Mouse (Mus musculus) midbrain, embryonic 12.5 days (tissue): ENCODE results near the gene Noc2l. TPM values are rescaled to one million over a fixed set of nuclear protein-coding genes. Genes with fewer than 3 reads are reported as not detected.

Experiments
- ATAC-seq: fragments of 200-750 bp; cut with Nextera tagmentation; 2 replicates; pipeline ENCODE4 v1.8.0; 2017; ENCODE audit warnings: low read depth, moderate TSS enrichment, moderate library complexity; ENCODE audit not compliant: low FRiP score
- H3K27ac ChIP-seq: fragments of 300-500 bp; sonication (generic); replicated peaks from 2 replicates; pipeline ENCODE4 v1.5.1; 2016; ENCODE audit warnings: mild to moderate bottlenecking
- H3K27me3 ChIP-seq: fragments of 300-500 bp; sonication (generic); 2 replicates; pipeline ENCODE4 v1.6.1; 2016; ENCODE audit warnings: mild to moderate bottlenecking
- H3K36me3 ChIP-seq: fragments of 300-500 bp; sonication (generic); 2 replicates; pipeline ENCODE4 v1.6.1; 2016
- H3K4me1 ChIP-seq: fragments of 300-500 bp; sonication (generic); 2 replicates; pipeline ENCODE4 v1.6.1; 2016
- H3K4me2 ChIP-seq: fragments of 300-500 bp; sonication (generic); replicated peaks from 2 replicates; pipeline ENCODE4 v1.6.1; 2016; ENCODE audit warnings: mild to moderate bottlenecking, moderate library complexity
- H3K4me3 ChIP-seq: fragments of 300-500 bp; sonication (generic); 2 replicates; pipeline ENCODE4 v1.5.1; 2016; ENCODE audit warnings: mild to moderate bottlenecking
- H3K9ac ChIP-seq: fragments of 300-500 bp; sonication (generic); replicated peaks from 2 replicates; pipeline ENCODE4 v1.6.1; 2016; ENCODE audit warnings: mild to moderate bottlenecking, moderate library complexity
- H3K9me3 ChIP-seq: fragments of 300-500 bp; sonication (generic); 2 replicates; pipeline ENCODE4 v1.6.1; 2016; ENCODE audit warnings: mild to moderate bottlenecking
- WGBS: fragments of 180-500 bp; shearing (Covaris S2); methylation state at CpG from one replicate; pipeline ENCODE4 v1.1.7; 2016; 5-methylcytosine and 5-hydroxymethylcytosine counted together
- polyA plus RNA-seq: library from polyadenylated mRNA; unstranded; fragments of >200 nt; fragmentation: Nextera tagmentation; extraction: Ambion mirVana; gene quantifications from 2 replicates; pipeline ENCODE4 v1.2.1, GENCODE M21; 2016

Gene Noc2l
- polyA plus RNA-seq, 1 experiment from 2014 or later: 85.2 TPM

- Histone ChIP-seq H3K4me1 (peaks cover 38% of the 10 kb centered on the region), H3K9ac (no peak within 1 kb of the TSS), H3K27me3 (peaks cover 27% of the 10 kb centered on the region), H3K4me2 (no peak within 1 kb of the TSS), H3K9me3 (no peaks in the 10 kb centered on the region), H3K27ac (no peak within 1 kb of the TSS), H3K36me3 (no peaks in the 10 kb centered on the region), H3K4me3 (no peak within 1 kb of the TSS)
- WGBS: 70% methylated on average over 10 of the region's 10 CpGs
- no peak for ATAC-seq
Observed at GRCm38 (mm10) chr4:156200623-156201475, 35.0 kb upstream of the Noc2l start, which contains the start of gene Isg15. Isg15 (minus strand) TSS chr4:156200818.

- H3K27ac ChIP-seq: peak overlapping the region; percentile 66
Observed at GRCm38 (mm10) chr4:156202462-156202893, 33.3 kb upstream of the Noc2l start.

GRCm38 (mm10) chr4:156203001-156203412, 32.8 kb upstream of the Noc2l start, which contains the start of gene AW011738:
AW011738 (plus strand) TSS chr4:156203304.
- Histone ChIP-seq H3K9me3 (no peaks in the 10 kb centered on the region), H3K9ac (peak within 1 kb of the TSS; percentile 77), H3K27me3 (peaks cover 27% of the 10 kb centered on the region), H3K4me2 (peak within 1 kb of the TSS; percentile 93), H3K36me3 (no peaks in the 10 kb centered on the region), H3K27ac (peak within 1 kb of the TSS; percentile 76), H3K4me1 (peaks cover 34% of the 10 kb centered on the region), H3K4me3 (peak within 1 kb of the TSS; percentile 67)
- peak; percentile 81 for ATAC-seq
- under 1% methylated on average over 34 of the region's 39 CpGs for WGBS

More at GRCm38 (mm10) chr4:156202462-156202893, 33.3 kb upstream of the Noc2l start:
- 48% methylated on average over 12 of the region's 12 CpGs for WGBS
- Histone ChIP-seq H3K36me3 (no peaks in the 10 kb centered on the region), H3K4me2 (peak overlapping the region; percentile 93), H3K9me3 (no peaks in the 10 kb centered on the region), H3K9ac (peak overlapping the region; percentile 77), H3K4me1 (peaks cover 34% of the 10 kb centered on the region), H3K4me3 (peak overlapping the region; percentile 67), H3K27me3 (peaks cover 27% of the 10 kb centered on the region)
- no peak for ATAC-seq

DNA sequence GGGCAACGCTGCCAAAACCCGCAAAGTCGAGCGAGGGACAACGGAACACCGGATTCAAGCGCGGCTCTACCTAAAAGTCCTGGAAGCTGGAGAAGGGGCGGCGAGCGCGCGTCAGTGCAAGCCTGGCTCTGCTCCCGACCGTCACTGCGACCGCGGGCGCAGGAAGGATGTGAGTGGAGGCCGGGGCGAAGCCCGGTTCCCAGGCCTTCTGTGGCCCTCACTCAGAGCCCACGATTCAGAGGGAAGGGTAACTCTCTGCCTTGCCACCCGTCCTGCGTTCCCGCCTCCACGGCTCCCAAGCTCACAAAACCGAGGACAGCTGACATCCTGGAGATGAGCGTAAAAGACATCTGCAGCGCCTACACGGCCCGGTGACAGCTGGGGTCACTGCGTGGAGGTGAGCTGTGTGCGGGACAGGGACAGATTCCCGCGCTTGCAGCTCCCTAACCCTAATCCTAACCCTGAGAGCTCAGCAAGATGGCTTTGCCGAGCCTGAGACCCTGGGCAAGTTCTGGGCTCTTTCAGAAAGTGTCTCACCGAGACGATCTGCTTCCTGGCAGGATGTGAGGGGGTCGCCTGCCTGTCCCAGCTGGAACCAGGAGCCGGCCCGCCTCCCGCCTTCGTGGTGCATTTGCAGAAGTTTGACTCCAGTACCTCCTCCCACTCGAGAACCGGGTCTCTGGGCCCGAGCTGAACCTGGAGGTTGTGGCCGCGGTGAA, 32.2 kb upstream of the Noc2l start:
- Histone ChIP-seq H3K27ac (peak overlapping the region; percentile 76), H3K4me1 (peaks cover 31% of the 10 kb centered on the region), H3K9me3 (no peaks in the 10 kb centered on the region), H3K9ac (peak overlapping the region; percentile 77), H3K4me3 (peak overlapping the region; percentile 67), H3K36me3 (no peaks in the 10 kb centered on the region), H3K4me2 (peak overlapping the region; percentile 93), H3K27me3 (peaks cover 27% of the 10 kb centered on the region)
- no peak; the same call in none of the 2 replicates for ATAC-seq
- under 1% methylated on average over 49 of the region's 49 CpGs for WGBS

DNA sequence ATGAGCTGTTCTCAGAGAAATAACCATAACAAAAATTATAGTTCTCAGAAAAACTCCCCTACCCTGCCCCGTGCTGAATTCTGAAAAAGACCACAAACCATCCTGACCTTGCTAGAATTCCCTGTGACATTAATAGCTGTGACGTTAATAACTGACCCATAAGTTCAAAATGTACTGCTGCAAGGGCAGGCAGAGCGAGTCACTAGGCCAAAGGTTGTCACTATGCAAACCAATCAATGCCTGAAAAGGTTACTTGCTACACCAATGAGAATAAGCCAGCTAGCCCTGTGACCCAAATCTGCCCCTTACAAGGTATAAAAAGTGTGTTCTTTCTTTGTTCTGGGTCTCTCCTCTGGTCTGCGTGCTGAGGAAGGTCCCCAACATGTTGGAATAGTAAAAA, 26.9 kb upstream of the Noc2l start:
- no peak for ATAC-seq
- H3K9ac ChIP-seq: no peak overlapping the region
- no peaks in the 10 kb centered on the region for H3K36me3 ChIP-seq
- H3K9me3 ChIP-seq: no peaks in the 10 kb centered on the region
- 88% methylated on average over 4 of the region's 4 CpGs for WGBS
- no peak overlapping the region for H3K4me3 ChIP-seq
- H3K27me3 ChIP-seq: peaks cover 13% of the 10 kb centered on the region; the same call in 1 of the 2 replicates
- peaks cover 16% of the 10 kb centered on the region for H3K4me1 ChIP-seq
- no peak overlapping the region for H3K4me2 ChIP-seq
- no peak overlapping the region for H3K27ac ChIP-seq

GRCm38 (mm10) chr4:156209963-156210635, 25.7 kb upstream of the Noc2l start:
- H3K4me1 ChIP-seq: peaks cover 4% of the 10 kb centered on the region; the same call in 1 of the 2 replicates
- H3K9ac ChIP-seq: no peak overlapping the region
- H3K27me3 ChIP-seq: 0 out of 2 replicates have a peak, but pooled peaks cover 3% of the 10 kb centered on the region
- no peaks in the 10 kb centered on the region for H3K9me3 ChIP-seq
- H3K36me3 ChIP-seq: no peaks in the 10 kb centered on the region
- 82% methylated on average over 13 of the region's 13 CpGs for whole genome bisulfite sequencing
- no peak for ATAC-seq
- no peak overlapping the region for H3K4me2 ChIP-seq
- no peak overlapping the region for H3K27ac ChIP-seq
- no peak overlapping the region for H3K4me3 ChIP-seq

- H3K9me3 ChIP-seq: no peaks in the 10 kb centered on the region
- no peak for ATAC-seq
- WGBS: 95% methylated on average over 13 of the region's 13 CpGs
- no peak overlapping the region for H3K4me3 ChIP-seq
- no peak overlapping the region for H3K9ac ChIP-seq
- no peak overlapping the region for H3K4me2 ChIP-seq
- H3K27ac ChIP-seq: no peak overlapping the region
- no peaks in the 10 kb centered on the region for H3K36me3 ChIP-seq
- H3K4me1 ChIP-seq: no peaks in the 10 kb centered on the region
- no peaks in the 10 kb centered on the region for H3K27me3 ChIP-seq
Observed at GRCm38 (mm10) chr4:156213134-156213533, 22.7 kb upstream of the Noc2l start.

GRCm38 (mm10) chr4:156215649-156216048, 20.2 kb upstream of the Noc2l start, which contains the start of gene Perm1:
Perm1 (plus strand) TSS chr4:156215868.
- H3K27me3 ChIP-seq: no peaks in the 10 kb centered on the region
- 84% methylated on average over 4 of the region's 4 CpGs for WGBS
- H3K9ac ChIP-seq: no peak within 1 kb of the TSS
- H3K4me3 ChIP-seq: no peak within 1 kb of the TSS
- H3K4me1 ChIP-seq: 0 out of 2 replicates have a peak, but pooled peaks cover 2% of the 10 kb centered on the region
- ATAC-seq: no peak
- no peaks in the 10 kb centered on the region for H3K9me3 ChIP-seq
- H3K27ac ChIP-seq: no peak within 1 kb of the TSS
- no peaks in the 10 kb centered on the region for H3K36me3 ChIP-seq
- no peak within 1 kb of the TSS for H3K4me2 ChIP-seq

DNA sequence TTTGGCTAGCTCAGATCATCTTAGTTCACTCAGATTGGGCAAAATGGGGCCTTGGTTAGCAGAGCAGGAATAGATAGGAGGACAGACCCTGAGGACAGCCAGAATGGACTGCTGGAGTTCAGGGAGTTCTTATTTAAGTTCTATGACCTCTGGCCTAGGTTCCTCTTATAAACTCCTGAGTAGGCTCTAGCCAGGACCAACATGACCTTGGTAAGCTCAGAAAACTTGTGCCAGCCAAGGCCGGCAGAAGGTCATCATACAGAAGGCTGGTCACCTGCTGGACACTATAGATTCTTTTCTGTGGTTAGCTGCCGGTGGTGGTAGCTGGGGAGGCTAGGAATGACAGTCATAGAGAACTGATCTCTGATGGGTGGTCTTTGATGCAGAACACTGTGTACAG, 19.6 kb upstream of the Noc2l start:
- Histone ChIP-seq H3K4me2 (no peak overlapping the region), H3K4me3 (no peak overlapping the region), H3K27me3 (no peaks in the 10 kb centered on the region), H3K27ac (no peak overlapping the region), H3K9ac (no peak overlapping the region), H3K9me3 (no peaks in the 10 kb centered on the region), H3K36me3 (no peaks in the 10 kb centered on the region), H3K4me1 (0 out of 2 replicates have a peak, but pooled peaks cover 2% of the 10 kb centered on the region)
- ATAC-seq: no peak
- WGBS: 82% methylated on average over 2 of the region's 2 CpGs

- no peak overlapping the region for H3K27ac ChIP-seq
Observed at GRCm38 (mm10) chr4:156217022-156217669, 18.7 kb upstream of the Noc2l start.

GRCm38 (mm10) chr4:156217838-156218237, 18.0 kb upstream of the Noc2l start:
- no peaks in the 10 kb centered on the region for H3K27me3 ChIP-seq
- H3K4me2 ChIP-seq: no peak overlapping the region
- no peak overlapping the region for H3K4me3 ChIP-seq
- ATAC-seq: no peak
- H3K36me3 ChIP-seq: no peaks in the 10 kb centered on the region
- H3K4me1 ChIP-seq: 0 out of 2 replicates have a peak, but pooled peaks cover 2% of the 10 kb centered on the region
- H3K9me3 ChIP-seq: no peaks in the 10 kb centered on the region
- H3K27ac ChIP-seq: no peak overlapping the region
- WGBS: 81% methylated on average over 16 of the region's 16 CpGs
- no peak overlapping the region for H3K9ac ChIP-seq

More at GRCm38 (mm10) chr4:156217022-156217669, 18.7 kb upstream of the Noc2l start:
- ATAC-seq: no peak
- no peaks in the 10 kb centered on the region for H3K27me3 ChIP-seq
- 86% methylated on average over 16 of the region's 16 CpGs for WGBS
- 0 out of 2 replicates have a peak, but pooled peaks cover 2% of the 10 kb centered on the region for H3K4me1 ChIP-seq
- H3K36me3 ChIP-seq: no peaks in the 10 kb centered on the region
- H3K4me2 ChIP-seq: no peak overlapping the region
- H3K4me3 ChIP-seq: no peak overlapping the region
- H3K9me3 ChIP-seq: no peaks in the 10 kb centered on the region
- H3K9ac ChIP-seq: no peak overlapping the region
